Mouse (Mus musculus) adrenal gland, postnatal 10 days (tissue): ENCODE data around the gene Casp9. TPM values are rescaled to one million over a fixed set of nuclear protein-coding genes. Genes with fewer than 3 reads are reported as not detected.

Experiments
- DNase-seq: peaks from one replicate; pipeline ENCODE4 v3.0.0; 2021; ENCODE audit warnings: mixed read lengths
- total RNA-seq, 2 experiments: library from RNA; stranded (reverse); gene quantifications; 2 replicates each; pipeline ENCODE4 v1.2.3; 2021

The Casp9 gene
- total RNA-seq, 2 experiments from 2014 or later: 14.4 to 22.5 TPM

DNA sequence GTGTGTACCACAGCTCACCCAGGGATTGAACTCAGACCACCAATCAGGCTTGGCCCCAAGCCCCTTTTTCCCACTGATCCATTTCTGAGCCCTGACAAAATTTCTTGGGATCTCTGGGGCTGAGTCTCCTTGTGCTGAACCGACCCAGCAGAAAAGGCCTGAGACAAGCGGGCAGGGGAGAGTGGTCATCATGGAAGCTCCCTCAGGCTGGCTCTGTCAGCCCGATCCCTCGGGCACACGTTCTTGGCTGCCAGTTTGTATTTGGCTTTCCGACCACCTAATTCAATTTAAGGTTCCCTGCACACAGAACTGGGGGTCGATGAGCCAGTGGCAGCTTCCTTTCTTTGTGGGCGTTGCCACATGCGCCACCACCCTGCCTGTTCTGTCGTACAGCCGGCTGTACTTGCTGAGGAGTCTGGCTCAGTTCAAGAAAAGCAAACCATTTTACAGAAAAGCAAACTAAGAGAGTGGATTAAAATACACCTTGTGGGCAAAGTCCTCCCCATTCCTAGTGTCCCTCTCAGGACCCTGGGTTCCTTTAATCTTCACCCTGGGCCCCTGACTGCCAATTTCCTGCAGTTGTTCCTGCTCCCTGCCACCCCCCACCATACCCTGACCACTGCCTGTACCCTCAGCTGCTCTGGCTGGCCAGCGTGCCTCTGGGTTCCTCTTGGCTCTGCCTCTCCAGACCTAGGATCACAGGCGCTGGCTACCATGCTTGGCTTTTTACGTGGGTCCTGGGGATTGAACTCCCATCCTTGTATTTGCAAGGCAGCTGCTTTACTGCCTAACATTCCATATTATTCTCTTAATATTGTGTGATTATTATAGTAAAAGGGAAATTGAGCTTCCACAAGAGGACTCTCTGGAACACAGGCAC lies 23.6 kb downstream of the Casp9 start:
- no peak for DNase-seq

- no peak for DNase-seq
Observed at GRCm38 (mm10) chr4:141817706-141818105, 24.3 kb downstream of the Casp9 start.

GRCm38 (mm10) chr4:141818861-141819260 lies 25.4 kb downstream of the Casp9 start:
- no peak for DNase-seq

DNA sequence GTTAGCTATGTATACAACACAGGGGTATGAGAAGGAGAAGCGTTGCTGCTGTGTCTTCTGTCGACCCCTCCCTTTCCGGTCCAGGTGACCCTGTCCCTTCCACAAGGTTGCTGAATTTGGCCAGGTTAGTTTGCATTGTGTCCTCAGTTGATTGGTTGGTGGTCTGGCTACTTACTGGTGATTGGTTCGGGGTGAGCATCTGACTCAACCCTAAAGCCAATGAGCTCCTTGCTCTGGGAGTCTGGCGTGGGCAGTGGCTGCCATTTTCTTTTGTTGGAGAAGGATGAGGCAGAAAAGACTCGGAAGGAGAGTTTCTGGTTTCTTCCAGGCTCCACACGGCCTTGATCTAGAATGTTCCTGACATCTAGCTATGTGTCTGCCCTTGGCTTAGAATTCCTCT lies 25.9 kb downstream of the Casp9 start:
- no peak for DNase-seq

DNA sequence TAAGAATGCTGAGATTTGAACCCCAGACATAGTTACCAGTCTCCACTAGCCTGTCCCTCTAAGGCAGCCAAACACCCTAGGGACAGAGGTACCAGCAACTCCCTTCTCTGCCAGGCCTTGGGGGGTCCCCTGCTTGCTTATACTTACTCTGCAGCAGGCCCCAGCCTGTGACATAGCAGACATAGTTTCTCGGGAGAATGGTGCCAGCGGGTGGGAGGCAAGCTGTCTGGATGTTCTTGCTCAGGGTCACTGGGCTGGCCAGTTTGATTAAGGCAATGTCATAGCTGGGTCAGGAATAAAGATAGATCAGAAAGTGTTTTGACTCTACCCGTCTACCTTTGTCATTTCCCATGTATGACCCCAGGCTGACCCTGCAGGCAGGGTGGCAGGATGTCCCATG lies 27.8 kb downstream of the Casp9 start:
- no peak for DNase-seq

DNA sequence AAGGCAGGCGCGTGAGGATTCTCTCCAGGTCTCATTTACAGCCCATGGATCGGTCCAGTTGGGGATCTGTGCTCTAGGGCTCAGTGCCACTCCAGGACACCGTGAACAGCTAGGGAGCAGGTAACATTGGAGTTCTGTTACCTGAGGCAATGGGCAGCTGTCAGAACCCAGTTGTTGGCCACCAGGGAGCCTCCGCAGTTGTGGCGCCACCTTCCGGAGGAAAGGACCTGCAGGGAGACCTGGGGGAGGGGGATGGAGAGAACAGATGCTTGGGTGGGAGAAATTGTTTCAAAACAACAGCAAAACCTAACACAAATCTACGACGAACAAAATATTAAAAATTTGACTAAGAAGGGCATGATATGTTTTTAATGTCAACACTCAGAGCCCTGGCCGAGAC lies 28.7 kb downstream of the Casp9 start:
- DNase-seq: peak; percentile 47

GRCm38 (mm10) chr4:141822979-141823378 lies 29.6 kb downstream of the Casp9 start:
- no peak for DNase-seq

DNA sequence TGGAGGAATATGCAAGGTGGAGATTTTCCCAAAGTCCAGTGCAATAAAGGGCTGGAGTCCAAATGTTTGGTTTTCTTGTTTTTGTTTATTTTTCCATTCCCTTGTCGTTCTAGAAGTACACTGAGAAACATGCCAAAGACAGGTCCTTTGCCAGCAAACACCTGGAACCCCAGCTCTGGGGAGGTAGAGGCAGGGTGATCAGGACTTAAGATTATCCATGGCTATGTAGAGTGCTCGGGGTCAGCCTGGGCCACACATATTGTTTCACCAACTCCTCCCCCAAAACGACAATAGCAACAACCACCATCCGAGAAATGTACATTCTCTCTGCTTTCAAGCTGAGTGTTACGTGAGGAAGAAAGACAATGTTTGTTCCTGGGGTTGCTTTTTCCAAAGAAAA lies 32.6 kb downstream of the Casp9 start, which contains the start of gene Cela2a:
Gene Cela2a, minus strand, starts transcription at position 101 of the 400 bp plus-strand sequence.
- DNase-seq: no peak

DNA sequence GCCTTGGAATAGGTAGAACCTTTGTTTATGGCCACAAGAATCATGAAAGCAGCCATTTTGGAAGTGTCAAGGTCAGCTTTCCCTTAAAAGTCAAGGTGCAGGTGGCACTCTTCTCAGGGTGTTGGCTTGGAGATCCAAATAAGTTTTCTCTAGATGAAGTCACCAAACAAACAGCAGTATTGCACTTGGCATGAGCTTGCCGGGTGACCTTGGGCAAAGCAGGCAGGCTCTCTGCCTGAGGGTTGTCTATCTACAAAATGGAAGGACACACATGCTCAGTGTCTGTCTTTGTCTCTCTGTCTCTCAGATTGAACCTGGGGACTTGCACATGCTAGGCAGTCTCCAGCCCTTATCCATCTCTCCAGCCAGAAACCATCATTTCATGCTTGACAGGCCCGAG lies 34.0 kb downstream of the Casp9 start:
- DNase-seq: peak; percentile 43

- no peak for DNase-seq
Observed at GRCm38 (mm10) chr4:141828177-141828576, 34.8 kb downstream of the Casp9 start.

GRCm38 (mm10) chr4:141830381-141830780 lies 37.0 kb downstream of the Casp9 start:
- DNase-seq: no peak

GRCm38 (mm10) chr4:141831361-141831760 lies 37.9 kb downstream of the Casp9 start:
- DNase-seq: no peak

DNA sequence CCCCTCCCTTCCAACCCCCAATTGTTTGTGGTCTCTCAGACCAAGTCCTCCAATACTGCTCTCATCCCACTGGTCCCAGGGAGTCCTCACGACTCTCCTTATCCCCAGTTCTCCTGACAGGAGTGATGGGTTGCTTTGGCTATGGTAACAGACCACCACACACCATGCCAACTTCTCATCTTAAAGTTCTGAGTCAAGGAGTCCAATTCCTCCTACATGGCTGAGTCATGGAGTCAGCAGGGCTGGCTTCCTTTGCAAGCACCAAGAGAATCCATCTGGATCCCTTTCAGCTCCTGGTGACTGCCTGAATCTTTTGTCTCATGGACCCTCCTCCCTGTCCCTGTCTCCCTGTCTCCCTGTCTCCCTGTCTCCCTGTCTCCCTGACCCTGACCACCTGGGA lies 40.5 kb downstream of the Casp9 start:
- no peak for DNase-seq

- no peak for DNase-seq
Observed at GRCm38 (mm10) chr4:141834536-141835095, 41.2 kb downstream of the Casp9 start.

- no peak for DNase-seq
Observed at GRCm38 (mm10) chr4:141845999-141846398, 52.6 kb downstream of the Casp9 start, which contains the start of gene Ctrc. Gene Ctrc (minus strand): TSS chr4:141846359.

DNA sequence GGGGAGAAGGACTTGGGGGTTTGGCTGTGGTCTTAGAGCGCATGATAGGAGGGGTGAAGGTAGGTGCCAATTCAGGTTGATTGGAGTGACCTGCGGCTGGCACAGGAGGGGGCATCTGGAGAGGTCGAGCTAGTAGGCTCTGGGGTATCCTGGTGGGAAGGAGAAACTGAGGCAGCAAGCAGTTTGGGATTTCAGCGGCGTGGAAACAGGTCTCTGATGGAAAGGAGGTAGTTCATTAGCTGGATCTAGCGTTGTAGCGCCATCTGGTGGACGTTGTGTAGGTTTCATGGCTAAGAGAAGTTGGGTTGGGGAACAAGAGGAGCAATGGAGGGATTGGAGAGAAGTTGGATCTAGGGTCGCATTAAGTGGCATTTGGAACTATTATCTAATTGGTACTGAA lies 60.0 kb downstream of the Casp9 start:
- DNase-seq: peak; percentile 70

DNA sequence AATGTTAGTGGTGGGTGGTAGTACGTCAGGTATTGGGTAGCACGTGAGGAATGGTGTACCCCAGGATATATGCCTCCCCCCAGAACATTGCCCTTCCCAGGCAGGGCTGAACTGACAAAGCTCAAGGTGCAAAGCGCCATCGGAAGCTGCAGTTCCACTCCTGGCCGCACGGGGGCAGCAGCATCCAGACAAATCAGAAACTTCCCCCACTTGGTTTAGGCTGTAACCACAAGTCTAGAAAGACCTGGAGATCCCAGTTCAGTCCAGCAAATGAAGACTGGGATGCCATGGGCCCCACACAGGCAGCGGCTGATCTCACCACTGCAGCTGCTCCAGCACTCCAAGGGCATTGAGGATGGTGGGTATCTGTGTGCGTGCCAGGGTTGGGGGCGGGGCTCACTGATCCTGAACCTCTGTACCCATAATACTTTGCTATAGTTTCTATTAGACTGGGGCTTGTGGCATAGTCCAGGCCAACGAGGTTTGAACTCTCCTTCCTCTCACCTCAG lies 64.1 kb downstream of the Casp9 start:
- DNase-seq: peak; percentile 89

DNA sequence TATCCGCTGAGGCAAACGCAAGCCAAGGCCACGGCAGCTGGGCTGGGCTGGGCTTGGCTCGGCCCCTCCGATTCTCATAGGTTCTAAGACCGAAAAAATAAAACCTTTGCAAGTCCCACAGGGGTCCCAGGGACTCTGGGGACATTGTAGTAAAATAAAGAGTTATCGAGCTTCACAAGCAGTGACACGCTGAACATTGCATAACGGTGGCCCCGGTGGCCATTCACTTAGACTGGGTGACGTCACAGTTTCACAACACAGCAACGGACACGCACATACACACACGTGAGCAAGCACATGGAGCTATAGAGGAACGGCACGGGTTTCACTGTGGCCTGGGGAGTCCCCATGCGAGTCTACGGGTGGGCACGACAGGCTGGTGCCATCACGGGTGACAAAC lies 65.1 kb downstream of the Casp9 start:
- DNase-seq: peak; percentile 59

- DNase-seq: no peak
Observed at GRCm38 (mm10) chr4:141859351-141859750, 65.9 kb downstream of the Casp9 start.

GRCm38 (mm10) chr4:141860246-141860841 lies 66.9 kb downstream of the Casp9 start:
- no peak for DNase-seq

GRCm38 (mm10) chr4:141861591-141862295 lies 68.3 kb downstream of the Casp9 start:
- no peak for DNase-seq

DNA sequence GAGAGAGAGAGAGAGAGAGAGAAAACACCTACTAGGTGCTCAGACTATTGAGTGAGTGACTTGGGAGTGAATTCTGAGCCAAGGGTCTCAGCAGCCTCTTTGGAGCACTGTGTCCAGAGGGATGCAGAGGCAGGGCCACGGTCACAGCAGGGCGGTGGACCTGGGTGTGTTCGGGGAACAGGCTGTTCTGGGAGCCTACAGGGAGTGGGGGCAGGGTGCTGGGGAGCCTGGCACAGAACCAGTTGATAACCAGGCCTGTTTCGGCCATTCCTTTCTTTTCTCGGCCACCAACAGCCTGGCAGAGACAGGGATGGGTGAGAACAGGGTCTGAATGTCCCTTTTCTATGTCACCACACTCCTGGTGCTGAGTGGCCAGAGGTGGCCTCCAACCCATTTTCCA lies 69.5 kb downstream of the Casp9 start:
- no peak for DNase-seq
